Mouse (Mus musculus) spleen, postnatal 36 days (tissue): ENCODE data around the gene Ncstn.
A peak's percentile ranks its signal among the peaks of the same experiment; 100 is the strongest.

Source experiments
- DNase-seq, 2 experiments: peaks; one replicate each; pipeline ENCODE4 v3.0.0; 2022; ENCODE audit warnings: low spot score in 2 of 2, mixed read lengths in 1 of 2

The Ncstn gene

DNA sequence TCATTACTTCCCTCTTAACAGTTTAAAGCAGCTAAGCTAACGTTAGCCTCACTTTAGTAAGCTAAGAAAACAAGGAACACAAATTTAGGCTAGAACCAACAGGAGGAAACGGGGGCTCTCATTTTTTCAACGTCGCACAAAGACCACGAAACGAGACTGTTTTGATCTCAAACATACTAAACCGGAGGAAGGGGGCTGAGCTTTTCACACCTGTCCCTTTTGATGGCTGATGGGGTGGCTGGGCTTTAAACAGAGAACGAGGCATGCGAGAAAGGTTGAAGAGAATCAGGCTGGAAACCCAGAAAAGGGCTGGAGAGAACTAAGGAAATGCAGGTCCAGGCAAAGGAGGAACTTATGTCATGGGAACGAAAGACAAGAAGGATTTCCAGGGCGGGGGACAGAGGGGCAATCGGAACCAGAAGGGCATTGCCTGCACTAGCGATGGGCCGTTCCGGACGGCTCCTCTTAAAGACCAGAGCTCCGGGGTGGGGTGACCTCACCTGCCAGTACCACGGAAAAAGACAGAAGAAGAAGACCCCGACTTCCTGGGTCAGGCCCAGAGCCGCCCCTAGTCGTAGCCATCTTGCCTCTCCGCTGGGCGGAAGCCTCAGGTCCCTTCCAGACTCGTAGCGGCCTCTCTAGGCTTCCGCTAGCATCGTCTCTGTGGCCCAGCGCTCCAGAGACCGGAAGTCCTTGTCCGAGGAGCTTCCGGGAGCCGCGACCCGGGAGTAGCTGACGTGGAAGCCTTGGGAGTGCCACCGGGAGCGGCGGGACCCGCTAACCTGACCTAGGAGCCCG, at the start of gene Ncstn, which contains the start of gene Copa:
Gene Ncstn (minus strand): TSS at position 695 of the 798 bp plus-strand sequence.
Gene Copa (plus strand): TSS at position 429 of the 798 bp plus-strand sequence.
- peak; percentile 90 to 92 for DNase-seq

DNA sequence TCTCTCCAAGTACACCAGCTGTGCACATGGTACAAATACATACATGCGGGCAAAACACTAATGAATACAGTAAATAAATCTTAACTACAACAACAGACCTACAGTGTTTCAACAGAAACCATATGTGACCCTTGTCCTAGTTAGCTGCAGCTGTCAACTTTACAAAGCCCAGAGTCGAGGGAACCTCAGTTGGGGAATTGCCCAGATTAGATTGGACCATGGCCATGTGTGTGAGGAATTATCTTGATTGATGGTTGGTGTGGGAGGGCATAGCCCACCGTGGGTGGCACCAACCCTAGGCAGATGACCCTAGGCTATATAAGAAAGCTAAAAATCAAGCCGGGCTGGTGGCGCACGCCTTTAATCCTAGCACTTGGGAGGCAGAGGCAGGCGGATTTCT, 49.7 kb upstream of the Ncstn start:
- DNase-seq, result no peak

DNA sequence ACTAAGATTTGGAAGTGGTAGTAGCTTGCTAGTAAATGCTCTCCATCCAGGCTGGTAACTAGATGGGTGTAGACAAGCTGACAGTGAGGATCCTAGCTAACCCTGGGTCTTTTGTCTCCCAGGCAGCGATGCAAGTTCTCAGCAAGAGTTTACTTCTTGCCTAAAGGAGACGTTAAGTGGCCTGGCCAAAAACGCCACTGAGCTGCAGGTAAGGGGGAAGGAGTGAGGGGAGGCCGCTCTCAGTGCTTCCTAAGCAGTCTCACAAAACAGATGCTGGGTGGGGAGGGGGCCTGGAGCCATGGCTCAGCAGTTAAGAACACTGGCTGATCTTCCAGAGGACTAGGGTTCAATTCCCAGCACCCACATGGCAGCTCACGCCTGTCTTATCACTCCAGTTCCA, 47.2 kb upstream of the Ncstn start:
- DNase-seq, result no peak

DNA sequence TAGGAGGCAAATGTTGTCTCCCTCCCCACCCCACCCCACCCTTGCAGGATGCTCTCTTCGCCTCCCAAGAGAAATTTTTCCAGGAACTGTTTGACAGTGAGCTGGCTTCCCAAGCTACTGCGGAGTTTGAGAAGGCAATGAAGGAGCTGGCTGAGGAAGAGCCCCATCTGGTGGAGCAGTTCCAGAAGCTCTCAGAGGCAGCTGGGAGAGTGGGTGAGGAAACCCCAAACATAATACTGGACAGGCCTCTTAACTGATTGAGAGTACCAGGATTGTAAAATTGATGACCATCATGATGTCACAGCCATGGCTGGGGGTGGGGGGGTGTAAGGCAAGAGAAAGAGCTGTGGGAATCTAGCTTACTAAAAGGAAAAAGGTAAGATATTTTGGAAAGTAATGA, 46.5 kb upstream of the Ncstn start:
- DNase-seq, result no peak

DNA sequence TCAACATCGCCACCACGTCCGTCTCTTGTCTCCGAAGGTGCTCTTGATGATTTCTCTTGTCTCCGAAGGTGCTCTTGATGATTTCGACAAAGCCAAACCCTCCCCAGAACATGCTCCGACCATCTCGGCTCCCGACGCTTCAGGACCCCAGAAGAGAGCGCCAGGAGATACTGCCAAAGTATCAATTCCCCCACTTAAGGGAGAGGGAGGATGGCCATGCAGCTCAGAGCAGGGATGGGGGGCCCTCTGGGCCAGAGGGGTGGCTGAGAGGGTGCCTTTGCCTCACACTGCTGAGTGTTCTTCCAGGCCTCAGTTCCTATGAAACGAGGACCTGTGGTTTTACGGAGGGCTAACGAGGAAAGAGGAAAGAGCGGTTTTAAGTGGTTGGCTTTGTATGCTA, 46.0 kb upstream of the Ncstn start:
- DNase-seq, result no peak

DNA sequence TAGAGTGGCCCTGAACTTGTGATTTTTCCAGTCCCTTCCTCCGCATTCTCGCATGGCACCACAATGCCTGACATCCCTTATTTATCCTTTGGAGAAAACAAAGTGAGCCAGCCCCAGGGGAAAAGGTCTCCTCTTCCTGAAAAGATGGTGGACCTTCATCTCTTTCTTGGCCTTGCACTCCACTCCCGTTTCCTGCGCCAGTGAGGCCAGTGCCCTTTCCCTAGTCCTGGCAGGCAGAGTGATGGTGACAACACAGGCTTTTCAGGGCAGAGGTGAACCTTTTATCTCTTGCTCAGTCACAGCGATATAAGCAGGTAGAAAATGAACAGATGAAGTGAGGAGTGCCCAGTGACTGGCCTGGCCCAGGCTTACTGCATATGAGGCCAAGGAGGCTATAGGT, 44.9 kb upstream of the Ncstn start:
- no peak for DNase-seq

DNA sequence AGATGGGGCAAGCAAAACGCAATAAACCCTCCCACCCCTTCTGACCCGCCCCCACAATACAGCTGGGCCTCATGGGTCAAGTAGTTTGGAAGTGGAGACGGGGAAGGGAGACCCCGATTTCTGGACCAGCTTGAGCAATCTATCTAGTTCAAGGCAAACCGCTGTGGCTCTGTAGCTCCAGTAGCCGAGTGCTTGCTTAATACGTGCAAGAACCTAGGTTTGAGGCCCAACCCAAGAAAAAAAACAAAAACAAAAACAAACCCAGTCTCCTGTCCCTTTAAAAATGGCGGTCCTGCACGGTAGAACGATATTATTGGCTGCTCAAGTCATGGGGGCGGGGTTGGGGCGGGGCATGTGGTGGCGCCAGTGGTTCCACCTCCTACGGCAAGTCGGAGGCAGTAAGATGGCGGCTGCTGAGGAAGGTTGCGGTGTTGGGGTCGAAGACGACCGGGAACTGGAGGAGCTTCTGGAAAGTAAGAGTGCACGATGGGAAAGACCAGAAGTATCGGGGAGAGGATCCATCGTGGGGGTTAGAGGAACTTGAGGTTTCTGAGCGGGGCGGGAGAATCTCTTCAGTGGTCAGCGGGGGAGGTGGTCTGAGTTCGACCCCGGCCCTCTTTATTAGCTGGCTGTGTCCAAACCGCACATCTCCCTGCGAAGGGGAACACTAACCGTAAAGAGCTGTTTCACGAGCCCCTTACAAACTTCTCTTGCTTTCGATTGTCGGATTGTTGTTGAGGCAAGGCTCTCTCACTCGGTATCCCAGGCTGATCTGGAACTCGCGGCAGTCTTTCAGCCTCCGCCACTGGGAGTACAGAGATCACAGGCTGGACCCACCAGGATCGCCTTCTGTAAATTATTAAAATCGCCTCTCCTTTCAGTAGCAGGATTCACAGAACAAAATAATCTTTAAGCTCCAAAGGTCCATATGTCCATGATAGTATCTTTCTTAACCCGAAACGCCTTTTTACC, 44.1 kb upstream of the Ncstn start, which contains the start of gene Pex19:
Gene Pex19 (plus strand): TSS at position 380 of the 972 bp plus-strand sequence.
- peak; percentile 65 to 73 for DNase-seq

DNA sequence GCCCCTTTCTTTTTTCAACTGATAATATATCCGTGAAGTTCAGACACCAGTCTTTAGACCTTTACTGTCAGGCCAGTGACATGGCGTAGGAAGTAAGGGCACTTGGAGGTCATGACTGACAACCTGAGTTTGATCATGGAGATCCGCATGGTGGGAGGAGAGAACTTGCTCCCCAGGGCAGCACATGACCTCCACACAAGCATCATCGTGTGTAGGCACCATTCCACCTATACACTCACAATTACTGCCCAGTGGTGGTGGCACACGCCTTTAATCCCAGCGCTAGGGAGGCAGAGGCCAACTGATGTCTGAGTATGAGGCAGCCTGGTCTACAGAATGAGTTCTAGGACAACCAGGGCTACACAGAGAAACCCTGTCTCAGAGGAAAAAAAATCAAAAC, 42.0 kb upstream of the Ncstn start:
- DNase-seq, result no peak

DNA sequence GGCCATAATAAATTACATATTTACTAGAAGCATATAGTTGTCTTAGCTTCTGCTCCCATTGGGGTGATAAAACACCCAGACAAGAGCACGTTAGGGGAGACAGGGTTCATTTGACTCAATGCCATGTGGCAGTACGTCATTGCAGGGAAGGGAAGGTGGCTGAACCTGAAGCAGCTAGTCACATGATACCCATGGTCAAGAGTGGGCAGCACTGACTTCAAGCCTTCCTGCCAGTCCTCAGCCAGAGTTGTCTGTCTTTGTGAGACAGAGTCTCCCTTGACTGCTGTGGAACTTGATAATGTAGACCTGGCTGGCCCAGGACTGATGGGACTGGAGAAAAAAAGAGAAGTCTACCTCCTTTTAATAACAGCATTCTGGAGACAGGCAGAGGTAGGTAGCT, 40.1 kb upstream of the Ncstn start:
- no peak for DNase-seq

DNA sequence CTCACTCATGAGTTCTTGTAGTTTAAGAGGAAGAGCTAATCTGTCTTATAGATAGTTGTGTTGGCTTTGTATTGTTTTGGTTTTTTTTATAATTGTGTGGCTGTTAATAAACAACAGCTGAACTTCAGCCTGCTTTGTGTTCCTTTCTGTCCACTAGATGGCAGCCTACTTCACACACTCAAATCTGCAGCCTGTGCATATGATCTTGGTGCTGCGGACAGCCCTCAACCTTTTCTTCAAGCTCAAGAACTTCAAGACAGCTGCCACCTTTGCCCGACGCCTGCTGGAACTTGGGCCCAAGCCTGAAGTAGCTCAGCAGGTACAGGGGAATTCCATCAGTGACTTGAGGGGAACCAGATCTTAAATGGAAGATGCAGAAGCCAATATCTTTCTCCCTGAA, 37.1 kb upstream of the Ncstn start:
- peak; percentile 14 to 44 for DNase-seq

DNA sequence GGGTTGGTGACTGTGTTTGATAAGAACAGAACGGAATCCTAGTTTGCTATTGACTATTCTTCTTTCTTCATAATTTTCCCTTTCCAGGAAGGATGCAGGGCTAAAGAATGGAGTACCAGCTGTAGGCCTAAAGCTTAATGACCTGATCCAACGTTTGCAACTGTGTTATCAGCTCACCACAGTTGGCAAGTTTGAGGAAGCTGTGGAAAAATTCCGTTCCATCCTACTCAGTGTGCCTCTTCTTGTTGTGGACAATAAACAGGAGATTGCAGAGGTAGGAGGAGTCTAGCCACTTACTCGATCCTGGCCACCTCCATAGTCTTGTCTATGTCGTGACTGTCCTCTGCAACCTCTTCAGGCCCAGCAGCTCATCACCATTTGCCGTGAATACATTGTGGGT, 36.5 kb upstream of the Ncstn start:
- DNase-seq, result no peak

DNA sequence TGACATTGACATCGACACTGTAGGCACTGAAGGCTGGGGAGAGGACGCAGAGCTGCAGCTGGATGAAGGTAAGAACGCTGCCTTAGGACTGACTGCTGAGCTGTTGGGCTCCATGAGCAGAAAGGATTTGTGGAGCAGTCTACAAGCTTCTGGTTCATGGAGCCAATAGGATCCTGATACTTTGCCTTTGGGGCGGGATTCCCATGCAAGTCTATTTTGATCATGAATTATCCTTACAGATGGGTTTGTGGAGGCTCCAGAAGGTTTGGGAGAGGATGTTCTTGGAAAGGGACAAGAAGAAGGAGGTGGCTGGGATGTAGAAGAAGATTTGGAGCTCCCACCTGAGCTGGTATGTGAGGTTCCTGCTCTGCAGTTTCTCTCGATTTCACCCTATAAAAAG, 34.4 kb upstream of the Ncstn start:
- DNase-seq, result no peak

DNA sequence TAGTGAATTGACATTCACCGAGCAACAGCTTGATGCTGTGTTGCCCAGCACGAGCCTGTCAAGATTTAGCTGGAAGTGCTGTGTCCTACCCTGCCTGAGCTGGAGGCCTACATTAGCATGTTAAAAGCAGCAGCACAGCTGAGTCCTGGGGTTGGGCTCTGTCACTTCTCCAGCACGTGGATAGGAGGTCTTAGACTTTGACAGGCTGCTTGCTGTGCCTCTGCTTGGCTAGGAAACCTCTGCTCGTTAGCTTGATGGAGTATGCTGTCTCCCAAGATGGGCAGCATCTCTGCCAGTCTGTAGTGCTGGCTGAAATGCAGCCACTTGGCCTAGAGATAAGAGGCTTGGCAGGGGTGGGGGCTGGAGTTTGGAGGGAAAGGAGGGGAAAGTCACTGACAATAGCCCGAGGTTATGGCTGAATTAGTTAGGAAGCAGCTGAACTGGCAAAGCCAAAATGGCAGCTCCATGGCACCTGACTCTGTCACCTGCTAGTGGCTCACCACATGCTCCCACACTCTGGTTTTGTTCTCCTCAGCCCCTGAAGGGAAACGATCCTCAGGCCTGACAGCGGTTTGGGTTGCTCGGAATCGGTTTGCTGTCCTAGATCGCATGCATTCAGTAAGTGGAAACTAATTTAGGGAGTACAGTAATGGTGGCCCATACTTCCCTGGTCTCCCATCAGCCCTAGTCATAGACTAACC, 25.3 kb upstream of the Ncstn start:
- DNase-seq, result no peak

DNA sequence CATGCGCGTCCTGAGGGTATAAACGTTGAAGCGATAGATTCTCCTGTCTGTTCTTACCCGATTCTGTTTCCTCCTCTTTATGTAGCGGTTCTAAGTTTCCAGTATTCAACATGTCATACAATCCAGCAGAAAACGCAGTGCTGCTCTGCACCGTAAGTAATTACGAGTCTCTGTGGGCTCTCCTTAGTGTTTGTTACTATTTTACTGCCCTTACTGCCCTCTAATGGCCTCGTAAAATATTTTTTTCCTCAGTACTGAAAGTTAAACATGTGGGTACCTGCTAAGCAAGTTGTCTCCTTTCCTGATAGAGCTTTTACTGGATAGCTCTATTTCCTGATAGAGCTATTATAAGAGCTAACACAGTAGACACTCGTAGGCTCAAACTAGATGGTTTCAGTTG, 22.5 kb upstream of the Ncstn start:
- DNase-seq, result no peak

DNA sequence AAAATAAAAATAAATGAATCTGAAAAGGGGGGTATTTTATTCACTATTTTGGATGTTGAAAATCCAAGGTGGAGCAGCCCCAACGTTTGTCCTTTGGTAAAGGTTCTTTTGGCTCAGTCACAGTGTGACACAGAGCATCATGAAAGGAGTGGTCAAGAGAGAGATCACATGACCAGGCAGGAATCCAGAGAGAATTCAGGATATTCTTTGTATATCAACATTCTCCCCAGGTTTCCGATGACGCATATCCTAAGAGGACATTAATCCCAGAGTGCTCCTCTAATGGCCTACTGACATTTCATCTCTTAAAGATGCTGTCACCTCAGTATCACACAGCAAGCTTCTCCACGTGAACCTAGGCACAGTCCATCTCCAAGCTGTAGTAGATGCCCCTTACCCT, 21.0 kb upstream of the Ncstn start:
- no peak for DNase-seq

DNA sequence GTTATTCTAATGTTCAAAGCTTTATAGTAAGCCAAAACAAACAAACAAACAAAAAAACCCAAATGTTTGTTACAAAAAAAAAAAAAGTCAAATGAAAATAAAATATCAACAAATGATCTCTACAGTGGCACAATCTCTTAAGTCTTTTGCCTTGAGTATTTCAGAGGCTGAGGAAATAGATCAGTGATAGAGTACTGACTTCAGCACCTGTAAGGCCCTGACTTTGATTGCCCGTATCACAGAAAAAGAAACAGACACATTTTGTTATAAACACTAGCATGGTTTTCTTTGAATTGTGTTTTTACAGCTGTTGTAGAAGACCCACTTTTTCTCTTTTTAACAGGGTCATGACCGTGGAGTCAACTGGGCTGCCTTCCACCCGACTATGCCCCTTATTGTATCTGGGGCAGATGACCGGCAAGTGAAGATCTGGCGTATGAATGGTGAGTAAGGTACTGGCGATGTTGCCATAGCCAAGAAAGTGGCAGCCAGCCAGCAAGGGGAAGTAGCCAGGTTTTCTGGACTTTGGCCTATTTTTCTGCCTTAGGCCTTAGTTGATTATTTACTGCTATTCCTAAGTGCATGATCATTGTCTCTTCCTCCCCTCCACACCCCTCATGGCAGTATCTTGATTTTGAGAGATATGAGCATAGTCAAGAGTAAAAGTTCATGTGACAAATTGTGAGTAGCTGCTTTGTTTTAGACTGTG, 16.9 kb upstream of the Ncstn start:
- DNase-seq, result no peak

DNA sequence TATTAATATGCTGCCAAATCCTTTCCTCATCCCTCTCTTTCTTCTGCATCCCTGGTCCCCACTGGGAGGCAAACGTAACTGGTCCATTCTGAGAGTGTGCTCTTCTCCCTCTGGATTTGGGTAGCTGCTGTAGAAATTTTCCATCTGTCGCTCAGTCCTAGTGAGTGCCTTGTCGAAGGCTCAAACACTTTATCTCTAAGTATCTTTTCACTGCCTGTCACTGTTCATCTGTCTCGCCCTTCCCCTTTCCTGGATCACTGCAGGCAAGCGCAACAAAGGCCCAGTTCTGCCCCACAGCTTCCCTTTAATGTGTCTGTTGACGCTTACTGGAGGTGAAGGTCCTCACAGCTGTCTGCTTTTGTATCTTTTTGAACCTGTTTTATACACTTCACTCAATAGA, 12.6 kb upstream of the Ncstn start:
- no peak for DNase-seq

DNA sequence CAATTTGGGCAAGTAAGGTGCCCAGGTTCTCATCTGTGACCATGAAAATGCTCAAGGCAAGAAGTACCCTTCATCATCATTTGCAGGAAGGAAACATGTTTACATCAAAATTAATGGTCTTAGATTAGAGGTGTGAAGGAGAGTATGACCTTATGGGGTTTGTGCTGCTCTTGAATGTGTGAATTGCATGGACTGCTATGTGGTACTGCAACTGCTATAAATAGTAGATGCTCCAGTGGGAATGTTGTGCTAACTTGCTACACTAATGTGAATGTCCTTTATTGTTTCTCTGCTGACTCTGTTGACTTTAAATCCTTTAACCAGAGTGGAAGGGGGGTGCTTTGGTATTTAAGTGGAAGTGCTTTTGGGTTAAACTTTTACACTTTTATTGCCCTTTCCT, 11.7 kb upstream of the Ncstn start:
- DNase-seq, result no peak

DNA sequence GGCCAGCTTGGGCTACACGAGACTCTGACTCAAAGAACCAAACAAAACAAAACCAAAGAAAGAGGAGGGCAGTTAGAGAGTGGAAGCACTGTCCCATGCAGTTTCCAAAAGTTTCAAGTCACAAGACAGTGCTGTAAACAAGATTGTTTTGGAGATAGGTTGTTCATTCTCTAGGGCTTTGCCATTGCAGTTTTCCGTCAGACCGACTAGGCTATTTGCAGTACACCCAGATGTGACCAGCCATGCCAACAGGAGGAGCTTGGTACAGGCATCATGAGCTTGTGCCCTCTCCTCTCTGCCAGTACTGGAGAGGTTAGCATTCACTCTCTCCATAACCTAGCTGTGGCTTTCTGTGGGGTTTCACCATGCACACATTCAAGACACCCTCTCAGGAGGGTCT, 10.9 kb upstream of the Ncstn start:
- DNase-seq, result no peak

DNA sequence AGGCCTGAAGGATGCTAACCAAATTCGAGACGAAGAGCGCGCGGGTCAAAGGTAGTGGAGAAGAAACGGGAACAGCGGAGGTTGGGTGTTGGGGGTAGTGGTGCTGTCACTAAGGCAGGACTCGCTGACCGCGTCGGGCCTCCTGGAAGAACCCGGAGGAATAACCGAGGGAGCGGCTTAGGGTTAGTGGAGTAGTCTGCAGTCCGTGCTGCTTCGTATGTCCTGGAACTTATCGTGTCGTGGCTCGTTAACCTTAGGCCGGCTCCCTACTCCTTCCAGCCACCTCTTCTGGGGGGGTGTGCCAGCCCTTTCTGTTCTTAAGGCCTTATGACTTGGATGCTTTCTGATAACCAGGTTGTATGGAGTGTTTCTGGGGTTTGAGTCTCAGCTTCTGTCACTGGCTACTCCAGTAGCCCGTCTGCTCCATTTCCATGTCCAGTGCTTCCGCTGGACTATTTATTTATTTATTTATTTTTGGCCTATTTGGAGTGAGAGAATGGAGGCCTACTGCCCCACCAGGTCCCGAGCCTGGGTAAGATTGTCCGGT, 377 bp upstream of the Ncstn start:
- no peak for DNase-seq

DNA sequence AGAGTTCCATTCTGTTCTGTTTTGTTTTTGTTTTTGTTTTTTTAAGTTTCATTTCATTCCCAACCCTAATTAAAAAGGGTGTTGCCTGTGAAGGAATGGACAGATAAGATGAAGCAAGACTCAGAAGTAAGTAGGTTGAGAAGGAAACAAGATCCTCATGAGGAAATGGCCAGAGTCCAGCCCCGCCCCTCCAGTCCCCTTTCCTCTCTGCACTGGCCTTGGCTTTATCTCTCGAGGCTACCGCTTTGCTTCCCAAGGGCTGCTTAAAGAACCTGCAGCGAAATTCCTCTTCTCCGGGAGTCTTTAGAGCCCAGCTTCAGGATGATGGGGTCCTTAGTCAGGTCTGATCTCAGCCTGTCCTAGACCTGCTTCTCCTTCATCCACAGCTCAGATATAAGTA, 4.6 kb downstream of the Ncstn start:
- DNase-seq, result no peak
